Mouse (Mus musculus) lung, embryonic 14.5 days (tissue): ENCODE results near the gene U2af2. TPM values are rescaled to one million over a fixed set of nuclear protein-coding genes. Genes with fewer than 3 reads are reported as not detected.

ENCODE experiments used
- ATAC-seq: fragments of 200-750 bp; cut with Nextera tagmentation; 2 replicates; pipeline ENCODE4 v1.8.0; 2017; ENCODE audit warnings: mild to moderate bottlenecking, moderate TSS enrichment, moderate library complexity; ENCODE audit not compliant: insufficient read depth
- DNase-seq: peaks from one replicate; pipeline ENCODE4 v3.0.0-alpha.2; 2015
- H3K27ac ChIP-seq: fragments of 300-500 bp; sonication (generic); 2 replicates; pipeline ENCODE4 v1.5.1; 2014; ENCODE audit warnings: low read depth, mild to moderate bottlenecking, moderate library complexity
- H3K27me3 ChIP-seq: fragments of 300-500 bp; sonication (generic); 2 replicates; pipeline ENCODE4 v1.6.1; 2014; ENCODE audit warnings: low read length, control low read depth; ENCODE audit not compliant: insufficient read depth
- H3K36me3 ChIP-seq: fragments of 300-500 bp; sonication (generic); 2 replicates; pipeline ENCODE4 v1.6.1; 2014; ENCODE audit warnings: control low read depth; ENCODE audit not compliant: insufficient read depth
- H3K4me1 ChIP-seq: fragments of 300-500 bp; sonication (generic); 2 replicates; pipeline ENCODE4 v1.6.1; 2014; ENCODE audit warnings: antibody characterized with exemption, control low read depth; ENCODE audit not compliant: insufficient read depth
- H3K4me2 ChIP-seq: fragments of 300-500 bp; sonication (generic); 2 replicates; pipeline ENCODE4 v1.6.1; 2014; ENCODE audit warnings: mild to moderate bottlenecking
- H3K4me3 ChIP-seq: fragments of 300-500 bp; sonication (generic); 2 replicates; pipeline ENCODE4 v1.5.1; 2014; ENCODE audit warnings: low read depth, low read length
- H3K9ac ChIP-seq: fragments of 300-500 bp; sonication (generic); 2 replicates; pipeline ENCODE4 v1.6.1; 2014
- H3K9me3 ChIP-seq: fragments of 300-500 bp; sonication (generic); 2 replicates; pipeline ENCODE4 v1.6.1; 2016; ENCODE audit warnings: low read depth, low read length, control low read depth
- CTCF ChIP-seq: IDR thresholded peaks from 2 replicates; pipeline ENCODE4 v1.5.1; 2016; ENCODE audit warnings: antibody characterized with exemption, low read depth
- WGBS: fragments of 180-500 bp; shearing (Covaris S2); extraction: QIAGEN DNeasy Blood & Tissue Kit; methylation state at CpG from one replicate; pipeline ENCODE4 v1.1.7; 2014; 5-methylcytosine and 5-hydroxymethylcytosine counted together
- polyA plus RNA-seq: library from polyadenylated mRNA; unstranded; fragments of >200 nt; fragmentation: Nextera tagmentation; extraction: Ambion mirVana; gene quantifications from 2 replicates; pipeline ENCODE4 v1.2.1, GENCODE M21; 2014

Gene U2af2
- polyA plus RNA-seq, 1 experiment from 2014 or later, result 162 TPM

DNA sequence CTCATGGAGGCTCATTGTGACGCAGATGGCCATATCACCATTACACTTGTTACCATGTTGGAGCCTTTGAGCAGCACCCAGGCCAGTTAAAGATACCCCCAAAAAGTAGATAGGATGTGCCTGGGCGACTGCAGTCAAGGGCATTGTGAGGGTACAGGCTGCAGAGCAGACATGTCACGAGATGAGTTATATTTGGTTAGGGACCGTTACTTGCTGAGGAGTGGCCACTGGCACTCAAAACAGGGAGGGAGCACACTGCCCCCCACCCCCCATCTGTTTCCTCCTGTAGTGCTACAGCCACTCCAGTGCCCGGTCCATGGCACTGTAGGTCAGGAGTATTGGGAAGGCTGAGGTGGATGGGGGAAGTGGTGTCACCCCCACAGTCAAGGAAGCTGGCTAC is 36.8 kb downstream of the U2af2 start:
- H3K4me3 ChIP-seq, result no peak overlapping the region
- no peak overlapping the region for H3K9ac ChIP-seq
- 87% methylated on average over 5 of the region's 5 CpGs for WGBS
- H3K4me1 ChIP-seq, result no peaks in the 10 kb centered on the region
- no peaks in the 10 kb centered on the region for H3K9me3 ChIP-seq
- no peak overlapping the region for H3K4me2 ChIP-seq
- DNase-seq (no peak), ATAC-seq (no peak)
- no peaks in the 10 kb centered on the region for H3K27me3 ChIP-seq
- no peak overlapping the region for H3K27ac ChIP-seq
- peaks cover 52% of the 10 kb centered on the region for H3K36me3 ChIP-seq
- no peak for TF ChIP-seq CTCF

- H3K27me3 ChIP-seq, result no peaks in the 10 kb centered on the region
- no peak overlapping the region for H3K4me2 ChIP-seq
- H3K9ac ChIP-seq, result no peak overlapping the region
- ATAC-seq (no peak; the same call in 1 of the 2 replicates), DNase-seq (no peak)
- H3K4me1 ChIP-seq, result no peaks in the 10 kb centered on the region
- peaks cover 42% of the 10 kb centered on the region for H3K36me3 ChIP-seq
- no peak for TF ChIP-seq CTCF
- no peak overlapping the region for H3K4me3 ChIP-seq
- no peak overlapping the region for H3K27ac ChIP-seq
- H3K9me3 ChIP-seq, result no peaks in the 10 kb centered on the region
- WGBS, result 85% methylated on average over 3 of the region's 3 CpGs
Measured at GRCm38 (mm10) chr7:5099796-5100195, 37.9 kb downstream of the U2af2 start.

- no peak for TF ChIP-seq CTCF
- ATAC-seq (peak; percentile 25; the same call in 1 of the 2 replicates), DNase-seq (peak; percentile 11)
- Histone ChIP-seq H3K27me3 (no peaks in the 10 kb centered on the region), H3K9ac (no peak overlapping the region), H3K27ac (no peak overlapping the region), H3K4me3 (no peak overlapping the region), H3K4me2 (no peak overlapping the region), H3K4me1 (no peaks in the 10 kb centered on the region), H3K36me3 (peaks cover 28% of the 10 kb centered on the region), H3K9me3 (no peaks in the 10 kb centered on the region)
- 78% methylated on average over 10 of the region's 10 CpGs for WGBS
Measured at GRCm38 (mm10) chr7:5101066-5101663, 39.2 kb downstream of the U2af2 start.

DNA sequence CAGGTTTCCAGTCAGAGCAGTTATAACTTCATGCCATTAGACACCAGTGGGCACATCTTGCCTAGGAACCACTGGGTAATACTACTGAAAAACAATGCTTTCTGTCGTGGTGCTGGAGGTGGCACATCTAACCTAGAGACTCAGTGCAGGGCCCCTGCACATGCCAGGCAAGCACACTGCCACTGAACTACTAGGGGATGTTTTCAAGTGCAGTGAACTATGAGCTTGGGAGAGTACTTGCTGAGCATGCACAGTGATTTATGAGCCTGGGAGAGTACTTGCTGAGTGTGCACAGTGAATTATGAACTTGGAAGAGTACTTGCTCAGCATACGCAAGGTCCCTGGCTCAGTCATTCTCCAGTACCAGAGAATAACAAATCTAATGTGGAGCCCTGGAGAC is 40.6 kb downstream of the U2af2 start:
- Histone ChIP-seq H3K27me3 (no peaks in the 10 kb centered on the region), H3K36me3 (peaks cover 15% of the 10 kb centered on the region), H3K4me2 (no peak overlapping the region), H3K27ac (no peak overlapping the region), H3K9ac (no peak overlapping the region), H3K4me1 (no peaks in the 10 kb centered on the region), H3K9me3 (no peaks in the 10 kb centered on the region), H3K4me3 (no peak overlapping the region)
- DNase-seq (no peak), ATAC-seq (no peak)
- TF ChIP-seq CTCF, result no peak
- 88% methylated on average over 2 of the region's 2 CpGs for WGBS

DNA sequence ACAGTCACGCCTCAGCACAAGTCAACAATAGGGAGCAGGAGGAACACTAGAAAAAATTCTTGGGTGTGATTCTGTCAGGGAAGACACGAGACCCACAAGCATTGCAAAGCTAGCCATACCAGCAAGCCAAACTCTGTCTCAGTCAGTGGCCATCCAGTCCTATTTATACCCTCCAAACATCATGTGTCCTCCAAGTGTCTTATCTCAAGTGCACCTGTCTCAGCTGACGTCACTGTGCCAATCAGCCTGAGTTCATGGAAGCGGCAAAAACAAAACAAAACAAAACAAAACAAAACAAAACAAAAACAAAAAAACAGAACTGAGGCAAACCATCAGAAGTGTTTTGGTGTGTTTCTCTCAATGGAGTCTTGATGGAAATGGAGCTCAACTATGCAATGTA is 46.3 kb downstream of the U2af2 start:
- DNase-seq (no peak), ATAC-seq (no peak)
- Histone ChIP-seq H3K9ac (no peak overlapping the region), H3K4me2 (no peak overlapping the region), H3K4me1 (no peaks in the 10 kb centered on the region), H3K9me3 (no peaks in the 10 kb centered on the region), H3K36me3 (no peaks in the 10 kb centered on the region), H3K27ac (no peak overlapping the region), H3K27me3 (no peaks in the 10 kb centered on the region), H3K4me3 (no peak overlapping the region)
- 72% methylated on average over 4 of the region's 4 CpGs for WGBS
- no peak for TF ChIP-seq CTCF

DNA sequence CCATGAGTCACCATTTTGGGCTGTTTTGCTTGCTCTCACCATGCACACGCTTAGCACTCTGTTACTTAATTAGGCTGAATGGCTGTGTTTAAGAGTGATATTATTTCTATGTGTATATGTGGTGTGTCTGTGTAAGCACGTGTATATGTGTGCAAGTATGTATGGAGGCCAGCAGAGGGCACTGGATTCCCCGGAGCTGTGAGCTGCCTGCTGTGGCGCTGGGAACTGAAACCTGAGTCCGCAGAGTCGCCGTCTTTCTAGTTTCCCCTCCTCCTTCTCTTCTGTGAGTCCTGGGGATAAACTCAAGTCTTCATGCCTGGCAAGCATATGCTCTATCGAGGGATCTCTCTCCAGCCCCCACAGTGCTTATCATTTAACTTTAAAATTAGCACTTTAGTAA is 47.4 kb downstream of the U2af2 start:
- Histone ChIP-seq H3K9me3 (no peaks in the 10 kb centered on the region), H3K4me2 (no peak overlapping the region), H3K9ac (no peak overlapping the region), H3K27me3 (no peaks in the 10 kb centered on the region), H3K4me3 (no peak overlapping the region), H3K36me3 (no peaks in the 10 kb centered on the region), H3K4me1 (no peaks in the 10 kb centered on the region), H3K27ac (no peak overlapping the region)
- no peak for ATAC-seq
- DNase-seq, result no peak
- TF ChIP-seq CTCF, result no peak
- 83% methylated on average over 8 of the region's 8 CpGs for WGBS

DNA sequence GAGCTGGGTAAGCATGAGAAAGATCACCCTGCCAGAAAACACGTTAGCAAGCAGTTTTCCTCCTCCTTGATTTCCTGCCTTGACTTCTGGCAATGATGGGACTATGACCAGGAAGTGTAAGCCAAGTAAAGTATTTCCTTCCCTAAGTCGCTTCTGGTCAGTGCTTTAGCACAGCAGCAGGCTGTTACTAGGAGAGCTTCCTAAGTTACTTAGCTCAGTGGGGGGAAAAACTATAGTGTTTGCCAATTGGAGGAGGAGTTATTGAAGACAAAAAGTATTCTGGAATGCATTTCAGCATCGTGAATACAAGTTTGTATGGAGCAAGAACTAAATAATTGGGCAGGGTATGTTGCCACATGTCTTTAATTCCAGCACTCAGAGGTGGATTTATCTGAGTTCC is 50.8 kb downstream of the U2af2 start:
- Histone ChIP-seq H3K27ac (no peak overlapping the region), H3K4me1 (no peaks in the 10 kb centered on the region), H3K4me3 (no peak overlapping the region), H3K27me3 (no peaks in the 10 kb centered on the region), H3K36me3 (no peaks in the 10 kb centered on the region), H3K4me2 (no peak overlapping the region), H3K9me3 (no peaks in the 10 kb centered on the region), H3K9ac (no peak overlapping the region)
- no peak for TF ChIP-seq CTCF
- WGBS, result 18% methylated on average over 3 of the region's 3 CpGs
- peak; percentile 31 for DNase-seq
- no peak for ATAC-seq

GRCm38 (mm10) chr7:5116850-5117249 is 54.9 kb downstream of the U2af2 start, which contains the start of gene Rfpl4:
Gene Rfpl4, minus strand, starts transcription at chr7:5116950.
- no peak within 1 kb of the TSS for H3K9ac ChIP-seq
- ATAC-seq, result no peak
- DNase-seq, result no peak
- no peaks in the 10 kb centered on the region for H3K9me3 ChIP-seq
- H3K4me2 ChIP-seq, result no peak within 1 kb of the TSS
- no peaks in the 10 kb centered on the region for H3K27me3 ChIP-seq
- no peaks in the 10 kb centered on the region for H3K4me1 ChIP-seq
- no peak within 1 kb of the TSS for H3K27ac ChIP-seq
- H3K4me3 ChIP-seq, result no peak within 1 kb of the TSS
- 85% methylated on average over 3 of the region's 3 CpGs for WGBS
- TF ChIP-seq CTCF, result no peak
- H3K36me3 ChIP-seq, result no peaks in the 10 kb centered on the region
